Mouse (Mus musculus) midbrain, embryonic 16.5 days (tissue): ENCODE measurements at regions not wholly inside any gene's neighbourhood (a gene's known extent, or its start where the extent isn't known, plus 50 kb on each side); places are given as distances from the start of the nearest gene placed in this dataset.
"Not testable (repeated sequence)": the region's sequence is repeated elsewhere in the genome, so short reads cannot be mapped to it uniquely, and the experiment has no call there.

Experiments used
- ATAC-seq: fragments of 200-750 bp; cut with Nextera tagmentation; 2 replicates; pipeline ENCODE4 v1.8.0; 2017; ENCODE audit warnings: moderate TSS enrichment
- H3K27ac ChIP-seq: fragments of 300-500 bp; sonication (generic); 2 replicates; pipeline ENCODE4 v1.5.1; 2014; ENCODE audit warnings: mild to moderate bottlenecking, low read length, mixed read lengths
- H3K27me3 ChIP-seq: fragments of 300-500 bp; sonication (generic); 2 replicates; pipeline ENCODE4 v1.6.1; 2014; ENCODE audit warnings: low read depth, low read length, mixed read lengths; ENCODE audit not compliant: control insufficient read depth, insufficient read depth
- H3K36me3 ChIP-seq: fragments of 300-500 bp; sonication (generic); 2 replicates; pipeline ENCODE4 v1.6.1; 2014; ENCODE audit warnings: mild to moderate bottlenecking, low read length, moderate library complexity, mixed read lengths; ENCODE audit not compliant: control insufficient read depth, insufficient read depth
- H3K4me1 ChIP-seq: fragments of 300-500 bp; sonication (generic); 2 replicates; pipeline ENCODE4 v1.6.1; 2014; ENCODE audit warnings: mild to moderate bottlenecking, low read length, mixed read lengths; ENCODE audit not compliant: control insufficient read depth, insufficient read depth
- H3K4me2 ChIP-seq: fragments of 300-500 bp; sonication (generic); 2 replicates; pipeline ENCODE4 v1.6.1; 2014; ENCODE audit warnings: mild to moderate bottlenecking, low read length, mixed read lengths
- H3K4me3 ChIP-seq: fragments of 300-500 bp; sonication (generic); 2 replicates; pipeline ENCODE4 v1.5.1; 2014; ENCODE audit warnings: low read depth, mild to moderate bottlenecking, low read length, moderate library complexity, mixed read lengths
- H3K9ac ChIP-seq: fragments of 300-500 bp; sonication (generic); 2 replicates; pipeline ENCODE4 v1.6.1; 2014; ENCODE audit warnings: low read depth, low read length, mixed read lengths
- H3K9me3 ChIP-seq: fragments of 300-500 bp; sonication (generic); replicated peaks from 2 replicates; pipeline ENCODE4 v1.6.1; 2014; ENCODE audit warnings: mild to moderate bottlenecking, low read length, mixed read lengths; ENCODE audit not compliant: control insufficient read depth, poor library complexity, severe bottlenecking
- WGBS: fragments of 180-500 bp; shearing (Covaris S2); extraction: QIAGEN DNeasy Blood & Tissue Kit; methylation state at CpG from one replicate; pipeline ENCODE4 v1.1.7; 2014; 5-methylcytosine and 5-hydroxymethylcytosine counted together

GRCm38 (mm10) chr15:90882349-90882748, 167.4 kb downstream of the Kif21a start:
- H3K27me3 ChIP-seq, H3K9ac ChIP-seq, ATAC-seq, H3K9me3 ChIP-seq, H3K36me3 ChIP-seq, H3K4me3 ChIP-seq, H3K4me1 ChIP-seq, H3K27ac ChIP-seq, H3K4me2 ChIP-seq: not testable (repeated sequence)
- 95% methylated on average over 19 of the region's 19 CpGs for WGBS

GRCm38 (mm10) chr15:90869452-90869851, 180.3 kb downstream of the Kif21a start:
- Histone ChIP-seq H3K4me2 (no peak overlapping the region), H3K36me3 (no peaks in the 10 kb centered on the region), H3K4me3 (no peak overlapping the region), H3K9ac (no peak overlapping the region), H3K27me3 (no peaks in the 10 kb centered on the region), H3K27ac (no peak overlapping the region), H3K4me1 (0 out of 2 replicates have a peak, but pooled peaks cover 3% of the 10 kb centered on the region), H3K9me3 (no peaks in the 10 kb centered on the region)
- WGBS: 19% methylated on average over 2 of the region's 2 CpGs
- ATAC-seq: no peak

GRCm38 (mm10) chr15:90853763-90854162, 174.5 kb upstream of the Cpne8 start:
- not testable (repeated sequence) for H3K27me3 ChIP-seq, H3K27ac ChIP-seq, ATAC-seq, H3K4me3 ChIP-seq, H3K9me3 ChIP-seq, H3K9ac ChIP-seq, H3K36me3 ChIP-seq, H3K4me1 ChIP-seq, H3K4me2 ChIP-seq
- WGBS: 91% methylated on average over 1 of the region's 4 CpGs

GRCm38 (mm10) chr15:90851991-90852390, 172.8 kb upstream of the Cpne8 start:
- H3K9ac ChIP-seq: no peak overlapping the region
- no peak overlapping the region for H3K27ac ChIP-seq
- no peaks in the 10 kb centered on the region for H3K9me3 ChIP-seq
- no peak for ATAC-seq
- H3K27me3 ChIP-seq: no peaks in the 10 kb centered on the region
- no peaks in the 10 kb centered on the region for H3K4me1 ChIP-seq
- no peaks in the 10 kb centered on the region for H3K36me3 ChIP-seq
- H3K4me3 ChIP-seq: no peak overlapping the region
- 88% methylated on average over 2 of the region's 2 CpGs for WGBS
- H3K4me2 ChIP-seq: no peak overlapping the region

GRCm38 (mm10) chr15:90841471-90841870, 162.2 kb upstream of the Cpne8 start:
- H3K4me3 ChIP-seq: no peak overlapping the region
- no peak overlapping the region for H3K9ac ChIP-seq
- H3K4me2 ChIP-seq: no peak overlapping the region
- no peak overlapping the region for H3K27ac ChIP-seq
- no peaks in the 10 kb centered on the region for H3K36me3 ChIP-seq
- no peaks in the 10 kb centered on the region for H3K27me3 ChIP-seq
- no peaks in the 10 kb centered on the region for H3K9me3 ChIP-seq
- no peaks in the 10 kb centered on the region for H3K4me1 ChIP-seq
- no peak for ATAC-seq
- 20% methylated on average over 5 of the region's 5 CpGs for WGBS

GRCm38 (mm10) chr15:90835586-90835985, 156.4 kb upstream of the Cpne8 start:
- Histone ChIP-seq H3K9me3 (no peaks in the 10 kb centered on the region), H3K4me3 (no peak overlapping the region), H3K27me3 (no peaks in the 10 kb centered on the region), H3K4me1 (no peaks in the 10 kb centered on the region), H3K36me3 (no peaks in the 10 kb centered on the region), H3K9ac (no peak overlapping the region), H3K4me2 (no peak overlapping the region), H3K27ac (no peak overlapping the region)
- 67% methylated on average over 7 of the region's 7 CpGs for WGBS
- ATAC-seq: no peak

GRCm38 (mm10) chr15:90827816-90828215, 148.6 kb upstream of the Cpne8 start:
- ATAC-seq: no peak
- H3K9me3 ChIP-seq: no peaks in the 10 kb centered on the region
- 11% methylated on average over 4 of the region's 4 CpGs for WGBS

GRCm38 (mm10) chr15:90822306-90822705, 143.1 kb upstream of the Cpne8 start:
- Histone ChIP-seq H3K36me3 (no peaks in the 10 kb centered on the region), H3K4me2 (no peak overlapping the region), H3K9ac (no peak overlapping the region), H3K27ac (no peak overlapping the region), H3K27me3 (no peaks in the 10 kb centered on the region), H3K4me1 (no peaks in the 10 kb centered on the region; the same call in 1 of the 2 replicates), H3K4me3 (no peak overlapping the region), H3K9me3 (no peaks in the 10 kb centered on the region)
- 85% methylated on average over 6 of the region's 6 CpGs for WGBS
- no peak for ATAC-seq

More at GRCm38 (mm10) chr15:90827816-90828215, 148.6 kb upstream of the Cpne8 start:
- Histone ChIP-seq H3K27me3 (no peaks in the 10 kb centered on the region), H3K4me3 (no peak overlapping the region), H3K4me1 (no peaks in the 10 kb centered on the region), H3K9ac (no peak overlapping the region), H3K36me3 (no peaks in the 10 kb centered on the region), H3K4me2 (no peak overlapping the region), H3K27ac (no peak overlapping the region)

- no peaks in the 10 kb centered on the region for H3K9me3 ChIP-seq
- ATAC-seq: no peak
- peak overlapping the region; percentile 21; the same call in 1 of the 2 replicates for H3K4me2 ChIP-seq
- H3K9ac ChIP-seq: no peak overlapping the region
- H3K4me1 ChIP-seq: no peaks in the 10 kb centered on the region; the same call in 1 of the 2 replicates
- no peak overlapping the region for H3K4me3 ChIP-seq
- WGBS: 13% methylated on average over 14 of the region's 14 CpGs
- H3K27me3 ChIP-seq: no peaks in the 10 kb centered on the region
- no peak overlapping the region for H3K27ac ChIP-seq
- H3K36me3 ChIP-seq: no peaks in the 10 kb centered on the region
These were observed 140.9 kb upstream of the Cpne8 start for GRCm38 (mm10) chr15:90819949-90820655.
